Mouse (Mus musculus): ENCODE data around the gene Yipf4.

DNA sequence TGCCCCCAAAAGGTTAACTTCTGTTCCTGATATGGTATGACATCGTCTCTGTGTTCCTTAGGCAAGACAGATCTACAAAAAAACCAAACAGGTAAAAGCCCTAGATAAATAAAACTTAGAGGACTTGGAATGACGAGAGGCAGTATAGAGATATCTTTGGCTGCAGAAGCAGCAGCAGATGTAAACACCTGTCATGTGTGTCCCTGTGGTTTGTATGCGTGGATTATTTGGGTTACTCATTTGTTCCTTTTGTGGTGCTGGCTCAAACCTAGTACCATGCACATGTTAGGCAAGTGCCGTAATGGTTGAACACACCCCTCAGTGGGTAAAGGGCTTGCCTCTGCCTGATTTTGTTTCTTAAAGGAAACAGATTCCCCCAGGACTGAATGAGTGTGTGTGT lies 10.9 kb downstream of the Yipf4 start:
- TF ChIP-seq EP300 (optimal IDR thresholded peaks at IDR 0.05) (no peak), CTCF (IDR thresholded peaks at IDR 0.05; ENCODE audit: low read depth) (no peak)
